Mouse (Mus musculus) cerebellum, adult 2 months (tissue): ENCODE measurements around the gene Trpm6.

Experiments
- CTCF ChIP-seq: fragments of 200-500 bp; IDR thresholded peaks from 2 replicates; pipeline ENCODE4 v1.5.1; 2011; ENCODE audit warnings: low read depth, mild to moderate bottlenecking, control low read depth, low read length, moderate library complexity, borderline replicate concordance; ENCODE audit not compliant: insufficient read depth
- POLR2A ChIP-seq: fragments of 200-500 bp; IDR thresholded peaks from 2 replicates; pipeline ENCODE4 v1.6.1; 2011; ENCODE audit warnings: low read length, control low read depth, borderline replicate concordance; ENCODE audit not compliant: insufficient read depth

- TF ChIP-seq CTCF (no peak), POLR2A (no peak)
Measured at GRCm38 (mm10) chr19:18831196-18831595, 81.4 kb downstream of the Trpm6 start.
